Mouse (Mus musculus) ES-E14 (cell line): ENCODE results near the gene Dync2h1.

ENCODE experiments used
- HCFC1 ChIP-seq: IDR thresholded peaks from 2 replicates; pipeline ENCODE4 v1.6.1; 2012; ENCODE audit warnings: low read length, inconsistent platforms, borderline replicate concordance; ENCODE audit not compliant: insufficient read depth
- ZC3H11A ChIP-seq: IDR thresholded peaks from 2 replicates; pipeline ENCODE4 v1.6.1; 2012; ENCODE audit warnings: low read depth, mild to moderate bottlenecking, inconsistent platforms, low read length, borderline replicate concordance

- TF ChIP-seq ZC3H11A = no peak
- no peak for TF ChIP-seq HCFC1
These were observed 168.6 kb downstream of the Dync2h1 start for GRCm38 (mm10) chr9:7015600-7015999.
